Mouse (Mus musculus) kidney, adult 18-20 months (tissue): Measurements from ENCODE around the gene Bsg.
"Not testable (repeated sequence)": the region's sequence is repeated elsewhere in the genome, so short reads cannot be mapped to it uniquely, and the experiment has no call there.

Source experiments
- DNase-seq: peaks from one replicate; pipeline ENCODE4 v3.0.0; 2021

The Bsg gene

GRCm38 (mm10) chr10:79736706-79737105 lies 32.4 kb downstream of the Bsg start:
- DNase-seq = no peak

DNA sequence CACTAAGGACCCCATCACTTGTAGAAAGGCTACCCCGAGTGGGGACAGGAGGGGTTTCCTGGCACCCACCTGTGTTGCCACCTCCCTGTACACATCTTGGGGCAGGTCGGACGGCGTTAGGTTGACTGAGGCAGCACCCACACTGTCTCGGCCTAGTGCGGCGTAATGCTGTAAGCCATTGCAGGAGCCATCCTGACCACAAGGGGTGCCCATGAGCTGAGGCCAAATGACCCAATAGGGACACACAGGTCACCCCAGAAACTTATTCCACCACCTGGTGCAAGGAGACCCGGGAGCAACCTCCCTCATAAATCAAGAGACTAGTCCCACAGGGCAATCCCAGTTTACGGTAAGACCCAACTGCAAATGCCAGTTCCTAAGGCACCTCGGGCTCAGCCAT lies 34.0 kb downstream of the Bsg start:
- peak; percentile 28 for DNase-seq

GRCm38 (mm10) chr10:79739234-79739633 lies 34.9 kb downstream of the Bsg start:
- DNase-seq = no peak

DNA sequence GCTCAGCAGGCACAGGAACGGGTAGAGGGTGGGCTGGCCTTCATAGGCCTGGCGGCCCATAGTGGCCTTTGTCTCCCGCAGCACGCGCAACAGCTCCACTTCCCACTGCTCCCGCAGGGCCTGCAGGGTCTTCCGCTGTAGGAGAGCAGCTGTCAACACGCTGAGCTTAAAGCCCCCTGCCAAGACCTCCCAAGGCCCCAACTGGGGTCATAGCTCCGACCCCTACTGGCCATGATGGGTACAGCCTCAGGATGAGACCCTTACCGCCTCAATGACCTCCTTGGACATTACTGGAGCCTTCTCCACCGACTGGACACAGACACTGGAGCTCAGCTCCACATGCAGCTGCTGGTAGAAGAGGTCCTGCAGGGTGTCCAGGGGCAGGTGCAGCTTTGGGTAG lies 36.6 kb downstream of the Bsg start:
- no peak for DNase-seq

- no peak for DNase-seq
These were observed 38.9 kb downstream of the Bsg start for GRCm38 (mm10) chr10:79743161-79743560.

- no peak for DNase-seq
These were observed 39.5 kb downstream of the Bsg start for GRCm38 (mm10) chr10:79743650-79744365.

- no peak for DNase-seq
These were observed 41.1 kb downstream of the Bsg start for GRCm38 (mm10) chr10:79745411-79745810.

DNA sequence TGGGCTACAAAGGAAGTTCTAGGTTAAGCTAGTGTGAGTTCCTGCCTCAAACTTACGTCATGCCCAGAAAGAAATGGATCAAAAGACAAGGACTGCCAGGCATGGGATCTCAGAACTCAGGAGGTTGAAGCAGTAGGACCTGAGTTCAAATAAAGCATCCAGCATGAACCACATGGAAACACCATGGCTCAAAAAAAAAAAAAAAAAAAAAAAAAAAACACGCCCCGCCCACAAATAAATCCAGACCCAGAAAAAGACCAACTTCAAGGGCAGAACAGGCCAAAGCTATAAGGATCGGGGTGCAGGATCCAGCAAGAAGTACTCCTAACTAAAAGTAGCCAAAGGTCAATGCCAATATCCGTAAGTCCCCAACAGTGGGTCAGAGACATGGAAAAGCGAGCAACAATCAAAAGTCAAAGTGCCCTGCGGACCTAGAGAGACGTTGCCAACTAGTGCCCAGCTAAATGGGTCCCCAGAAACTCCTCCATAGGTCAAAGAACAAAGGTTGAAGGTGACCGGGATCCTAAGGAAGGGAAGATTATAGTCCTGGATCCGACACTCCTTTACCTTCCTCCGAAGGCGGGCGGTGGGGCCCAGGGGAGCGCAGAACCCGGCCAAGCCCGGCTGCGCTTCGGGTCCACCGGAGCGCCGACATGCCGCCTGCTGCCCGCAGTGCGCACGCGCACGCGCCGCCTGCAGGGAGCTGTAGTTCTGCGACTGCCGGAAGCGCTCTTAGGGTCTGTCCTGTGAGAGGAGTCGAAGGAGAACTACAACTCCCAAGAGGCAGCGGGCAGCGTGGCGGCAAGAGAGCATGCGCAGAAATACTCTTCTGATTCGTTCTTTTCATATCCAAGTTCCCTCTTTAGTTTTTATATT lies 41.8 kb downstream of the Bsg start, which contains the start of gene Polrmt:
Polrmt (minus strand) TSS at position 684 of the 876 bp plus-strand sequence.
- DNase-seq = peak; percentile 94

- DNase-seq = no peak
These were observed 42.5 kb downstream of the Bsg start for GRCm38 (mm10) chr10:79746774-79747151.

DNA sequence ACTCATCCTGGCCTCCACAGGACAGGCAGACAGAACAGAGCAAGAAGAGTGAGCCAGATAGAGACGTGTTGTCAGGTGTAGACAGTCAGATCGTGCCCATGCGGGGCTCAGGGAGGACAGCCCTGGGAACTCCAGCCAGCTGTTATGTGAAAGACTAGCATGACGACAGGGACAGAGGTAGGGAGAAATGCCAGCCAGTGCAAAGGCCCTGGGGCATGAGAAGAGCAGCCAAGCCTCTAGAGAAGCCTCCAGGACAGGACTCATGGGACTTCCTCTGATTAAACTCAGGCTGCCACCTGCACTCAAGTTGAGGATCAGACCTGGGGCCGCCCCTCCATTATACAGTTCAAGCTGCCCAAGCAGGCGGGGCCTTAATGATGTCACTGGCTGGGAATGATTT lies 44.2 kb downstream of the Bsg start:
- no peak for DNase-seq

DNA sequence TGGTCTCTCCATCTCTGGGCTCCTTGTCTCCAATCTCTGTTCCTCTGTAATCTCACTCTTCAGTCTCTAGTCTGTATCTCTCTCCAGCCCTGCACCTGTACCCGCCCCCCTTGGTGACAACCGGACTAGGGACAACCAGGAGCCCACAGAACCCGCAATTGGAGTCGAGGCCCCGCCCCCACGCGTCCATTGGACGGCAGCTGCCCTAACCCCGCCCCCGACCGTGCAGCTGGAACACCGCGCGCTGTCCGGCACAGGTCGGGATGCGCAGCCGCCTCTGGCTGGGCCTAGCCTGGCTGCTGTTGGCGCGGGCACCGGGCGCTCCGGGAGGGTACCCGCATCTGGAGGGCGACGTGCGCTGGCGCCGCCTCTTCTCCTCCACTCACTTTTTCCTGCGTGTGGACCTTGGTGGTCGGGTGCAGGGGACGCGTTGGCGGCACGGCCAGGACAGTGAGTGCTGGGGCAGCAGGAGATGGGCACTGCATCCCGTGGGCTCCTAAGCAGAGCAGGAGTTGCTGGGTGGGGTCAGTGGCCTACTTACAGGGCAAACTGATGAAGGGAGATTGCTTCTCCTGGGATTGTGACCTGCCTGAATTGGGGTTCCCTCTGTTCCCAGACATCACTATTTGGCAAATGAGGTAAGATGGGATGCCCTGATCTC lies 50.7 kb downstream of the Bsg start, which contains the start of gene Fgf22:
Fgf22 (plus strand) TSS at position 221 of the 661 bp plus-strand sequence.
- DNase-seq = peak; percentile 85

- no peak for DNase-seq
These were observed 51.6 kb downstream of the Bsg start for GRCm38 (mm10) chr10:79755854-79756253.

DNA sequence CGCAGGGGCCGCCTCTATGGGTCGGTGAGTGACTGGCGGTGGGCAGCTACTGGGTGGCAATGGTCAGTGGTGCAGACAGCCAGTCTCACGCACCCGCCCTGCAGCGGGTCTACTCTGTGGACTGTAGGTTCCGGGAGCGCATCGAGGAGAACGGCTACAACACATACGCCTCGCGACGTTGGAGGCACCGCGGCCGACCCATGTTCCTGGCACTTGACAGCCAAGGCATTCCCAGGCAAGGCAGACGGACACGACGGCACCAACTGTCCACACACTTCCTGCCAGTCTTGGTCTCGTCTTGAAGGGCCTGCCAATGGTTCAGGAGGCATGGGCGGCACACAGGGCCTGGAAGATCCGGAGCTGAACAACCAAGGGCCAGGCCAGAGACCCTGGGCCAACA lies 52.4 kb downstream of the Bsg start:
- no peak for DNase-seq

DNA sequence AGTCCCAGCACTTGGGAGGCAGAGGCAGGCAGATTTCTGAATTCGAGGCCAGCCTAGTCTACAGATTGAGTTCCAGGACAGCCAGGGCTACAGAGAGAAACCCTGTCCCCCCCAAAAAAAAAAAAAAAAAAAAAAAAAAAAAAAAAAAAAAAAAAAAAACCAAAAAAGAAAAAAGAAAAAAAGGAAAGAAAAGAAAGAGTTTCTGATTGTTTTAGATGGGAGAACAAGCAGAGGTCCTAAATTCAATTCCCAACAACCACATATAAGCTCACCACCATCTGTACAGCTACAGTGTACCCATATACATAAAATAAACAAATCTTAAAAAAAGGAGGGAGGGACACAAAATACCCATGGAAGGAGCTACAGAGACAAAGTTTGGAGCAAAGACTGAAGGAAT lies 55.4 kb downstream of the Bsg start:
- not testable (repeated sequence) for DNase-seq

DNA sequence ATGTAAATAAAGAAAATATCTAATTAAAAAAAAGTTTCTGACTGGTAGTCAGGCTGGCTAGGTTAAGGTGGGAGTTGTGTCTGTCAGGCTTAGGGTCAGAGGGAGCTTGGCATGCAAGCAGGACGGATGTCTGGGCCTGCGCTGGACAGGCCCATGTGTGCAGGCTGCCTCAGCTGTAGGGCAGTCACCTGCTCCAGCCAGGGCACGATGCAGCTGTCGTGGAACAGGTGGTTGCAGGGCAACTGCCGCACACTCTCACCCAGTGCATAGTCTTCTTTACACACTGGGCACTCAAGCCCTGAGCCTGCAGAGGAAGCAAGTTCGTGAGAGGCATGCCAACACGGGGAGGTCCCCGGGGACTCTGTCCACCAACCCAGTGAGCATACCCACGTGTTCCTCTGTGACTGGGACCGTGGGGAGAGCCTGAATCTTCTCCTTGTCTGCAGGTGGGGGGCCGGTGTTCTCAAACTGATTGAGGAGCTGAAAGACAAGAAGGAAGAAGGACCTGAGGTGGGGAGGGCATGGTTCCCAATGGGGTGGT lies 56.4 kb downstream of the Bsg start:
- no peak for DNase-seq
